Mouse (Mus musculus) spleen, postnatal 14 days (tissue): ENCODE measurements at regions not wholly inside any gene's neighbourhood (a gene's known extent, or its start where the extent isn't known, plus 50 kb on each side); places are given as distances from the start of the nearest gene placed in this dataset.

Experiments
- DNase-seq, 2 experiments: peaks; one replicate each; pipeline ENCODE4 v3.0.0; 2021 to 2022; ENCODE audit warnings: low spot score in 2 of 2

DNA sequence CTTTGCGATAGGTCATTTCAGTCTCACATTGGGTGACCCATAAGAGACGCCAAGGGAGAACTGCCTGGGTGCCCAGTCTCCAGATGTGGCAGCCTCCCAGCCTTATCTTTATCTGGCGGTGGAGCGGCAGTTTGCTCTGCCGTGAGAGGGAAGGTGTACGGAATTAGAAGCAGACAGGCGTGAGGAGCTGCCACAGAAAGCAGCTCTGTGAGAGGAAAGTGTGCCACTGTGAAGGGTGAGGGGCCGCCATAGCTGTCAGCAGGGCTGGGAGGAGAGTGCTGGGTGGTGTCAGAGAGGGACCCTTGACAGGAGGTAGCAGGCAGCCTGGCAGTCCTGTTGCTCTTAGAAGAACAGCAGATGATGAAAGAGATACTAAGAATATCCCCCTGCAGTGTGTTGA lies 375.0 kb downstream of the Cdh26 start:
- no peak for DNase-seq

DNA sequence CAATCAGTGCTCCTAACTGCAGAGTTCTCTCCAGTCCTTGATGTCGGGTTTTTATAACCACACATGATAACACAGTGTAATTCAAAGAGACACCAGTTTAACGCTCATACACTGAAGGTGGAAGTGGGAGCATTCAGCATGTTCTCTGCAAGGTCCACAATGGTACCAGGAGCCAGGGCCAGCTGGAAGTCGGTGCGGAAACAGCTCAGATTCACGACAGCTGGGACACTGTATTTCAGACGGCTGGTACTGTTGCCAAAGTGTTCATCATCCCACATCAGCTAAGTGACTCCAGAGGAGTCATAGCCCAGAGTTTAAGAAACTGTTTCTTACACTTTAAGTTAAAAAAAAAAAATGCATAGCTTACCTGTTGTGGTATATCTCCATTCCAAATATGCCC lies 391.2 kb downstream of the Cdh26 start:
- DNase-seq: no peak

DNA sequence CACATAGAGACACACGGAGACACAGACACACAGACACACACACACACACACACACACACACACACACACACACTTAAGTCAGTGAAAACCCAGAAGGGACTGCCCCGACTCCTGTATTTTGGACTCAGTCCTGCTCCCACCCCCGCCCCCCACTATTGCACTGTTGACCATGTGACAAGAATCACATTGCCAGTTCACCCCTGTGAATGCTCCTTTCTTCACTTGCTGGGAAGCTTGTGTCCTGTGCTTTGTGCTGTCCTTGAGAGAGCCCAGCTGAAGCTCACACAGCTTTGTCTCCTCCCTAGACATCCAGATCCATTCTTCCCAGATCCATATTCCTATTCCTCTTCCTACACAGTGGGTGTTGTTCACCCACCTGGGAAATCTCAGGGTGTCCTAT lies 400.0 kb downstream of the Cdh26 start:
- DNase-seq: no peak

DNA sequence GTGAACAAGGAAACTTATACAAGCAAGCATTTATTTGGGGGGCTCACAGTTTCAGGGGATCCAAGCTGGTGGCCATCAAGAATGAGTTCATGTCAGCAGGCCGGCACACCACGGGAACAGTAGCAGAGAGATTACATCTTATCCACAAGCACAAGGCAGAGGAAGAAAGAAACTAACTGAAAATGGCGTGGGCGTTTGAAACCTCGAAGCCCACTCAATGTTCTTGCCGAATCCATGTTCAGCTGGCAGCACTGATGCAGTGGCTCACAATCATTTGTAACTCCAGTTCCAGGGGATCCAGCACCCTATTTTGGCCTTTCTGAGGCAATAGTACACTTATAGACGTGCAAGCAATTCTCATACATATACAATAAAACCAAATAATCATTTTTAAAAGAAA lies 404.7 kb downstream of the Cdh26 start:
- DNase-seq: no peak

- no peak for DNase-seq
These were observed 408.2 kb downstream of the Cdh26 start for GRCm38 (mm10) chr2:178838571-178838970.

DNA sequence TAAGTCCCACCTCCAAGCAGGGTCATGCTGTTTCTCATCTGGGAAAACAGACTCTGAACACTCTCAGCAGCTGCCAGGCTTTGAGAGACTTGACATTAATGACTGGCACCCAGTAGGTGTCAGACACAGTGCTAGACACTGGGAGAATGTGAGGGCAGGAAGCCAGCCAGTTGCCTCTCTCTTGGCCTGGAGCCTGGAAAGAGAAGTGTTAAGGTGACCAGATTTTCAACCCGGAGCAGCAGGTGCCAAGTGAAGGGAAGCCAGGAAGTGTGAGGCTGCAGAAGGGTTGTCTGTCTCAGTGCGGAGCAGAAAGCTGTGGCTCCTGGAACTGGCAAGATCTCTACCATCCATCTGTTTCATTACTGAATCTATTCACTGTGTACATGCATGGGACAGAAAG lies 410.6 kb downstream of the Cdh26 start:
- no peak for DNase-seq

DNA sequence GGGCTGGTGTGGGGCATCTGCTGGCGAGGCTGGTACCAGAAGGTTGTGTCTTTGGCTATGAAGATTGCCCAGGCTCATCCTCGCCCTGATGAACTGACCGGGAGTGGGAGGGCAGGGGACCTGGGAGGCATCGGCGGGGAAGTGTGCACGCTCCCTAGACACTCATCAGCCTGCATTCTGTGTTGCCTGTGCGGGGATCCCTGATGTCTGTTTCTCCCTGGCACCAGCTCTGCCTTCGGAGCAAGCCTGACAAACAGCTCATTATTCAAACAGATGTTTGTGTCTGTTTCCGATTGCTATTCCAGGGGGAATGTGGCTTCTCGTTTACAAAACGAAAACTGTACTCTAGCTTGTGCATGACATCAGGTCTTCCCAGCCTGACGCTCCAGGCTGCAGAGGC lies 412.3 kb downstream of the Cdh26 start:
- DNase-seq: no peak

DNA sequence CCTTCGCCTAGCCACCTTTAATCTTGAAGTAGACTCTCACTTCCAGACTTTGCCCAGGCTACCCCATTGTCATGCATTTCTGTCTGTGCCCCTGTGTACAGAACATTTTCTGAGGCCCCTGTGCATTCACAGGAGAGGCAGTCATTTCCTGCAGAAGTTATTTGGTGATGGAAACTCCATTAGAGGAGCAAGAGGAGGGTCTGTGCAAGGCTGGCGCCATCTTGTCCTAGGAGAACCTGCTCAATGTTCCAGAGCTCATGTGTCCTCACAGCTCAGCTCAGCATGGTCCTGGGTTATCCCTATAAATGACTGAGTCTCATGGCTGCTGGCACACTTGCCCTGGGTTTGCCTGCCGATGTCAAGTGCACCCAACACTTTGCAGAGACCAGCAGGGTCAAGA lies 413.1 kb downstream of the Cdh26 start:
- no peak for DNase-seq

- DNase-seq: no peak
These were observed 414.2 kb downstream of the Cdh26 start for GRCm38 (mm10) chr2:178844561-178844960.

- no peak for DNase-seq
These were observed 420.0 kb downstream of the Cdh26 start for GRCm38 (mm10) chr2:178850320-178850719.

DNA sequence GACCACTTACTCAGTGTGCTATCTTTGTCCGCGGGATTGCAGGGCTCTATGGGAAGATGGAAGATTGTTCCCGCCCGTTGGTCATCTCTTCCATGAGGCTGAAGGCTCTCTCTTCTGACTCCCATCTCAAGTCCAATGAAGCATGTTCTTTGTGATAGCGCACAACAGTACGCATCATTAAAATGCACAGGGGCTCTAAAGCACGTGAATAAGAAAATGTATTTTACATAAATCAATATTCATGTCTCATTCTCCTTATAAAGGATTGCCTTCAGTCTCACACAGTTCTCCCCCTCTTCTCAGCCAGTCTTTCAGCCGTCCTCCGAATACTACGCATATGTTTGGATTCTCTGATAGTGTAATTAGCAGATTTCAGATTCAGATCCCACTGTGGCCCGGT lies 420.4 kb downstream of the Cdh26 start:
- no peak for DNase-seq

DNA sequence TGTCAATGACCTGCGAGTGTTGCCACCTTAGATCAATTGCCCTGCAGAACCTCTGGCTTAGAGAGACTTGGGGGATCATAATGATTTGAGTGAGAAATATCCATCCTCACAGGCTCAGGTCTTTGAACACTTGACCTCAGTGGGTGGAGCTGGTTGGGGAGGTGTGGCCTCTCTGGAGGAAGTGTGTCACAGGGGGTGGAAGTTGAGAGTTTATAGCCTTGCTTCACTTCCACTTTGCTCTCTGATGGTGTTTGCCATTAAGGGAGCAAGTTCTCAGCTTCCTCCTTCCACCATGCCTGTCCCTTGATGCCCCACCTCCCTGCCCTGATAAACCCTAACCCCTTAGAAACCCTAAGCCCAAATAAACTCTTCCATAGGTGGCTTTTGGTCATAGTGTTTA lies 423.7 kb downstream of the Cdh26 start:
- DNase-seq: no peak

GRCm38 (mm10) chr2:178854760-178855159 lies 424.4 kb downstream of the Cdh26 start:
- no peak for DNase-seq

DNA sequence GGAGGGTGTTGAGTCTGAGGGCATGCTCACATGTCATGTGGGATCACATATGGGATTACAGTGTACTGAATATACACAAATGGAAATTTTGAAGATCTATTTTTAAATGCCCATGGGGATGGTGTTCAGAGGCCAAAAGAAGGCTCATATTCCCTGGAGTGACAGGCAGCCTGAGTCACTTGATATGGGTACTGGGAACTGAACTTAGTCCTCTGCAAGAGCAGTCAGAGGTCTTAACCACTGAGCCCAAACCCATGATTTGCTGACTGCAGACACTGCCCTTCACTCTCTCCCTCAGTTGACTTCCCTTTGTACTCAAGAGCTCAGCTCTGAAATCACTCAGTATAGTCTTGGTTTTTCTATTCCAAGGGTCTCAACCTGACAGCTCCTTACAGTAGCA lies 432.3 kb downstream of the Cdh26 start:
- DNase-seq: no peak

GRCm38 (mm10) chr2:178867086-178867485 lies 436.8 kb downstream of the Cdh26 start:
- no peak for DNase-seq

GRCm38 (mm10) chr2:178869160-178869559 lies 438.8 kb downstream of the Cdh26 start:
- DNase-seq: no peak

- DNase-seq: no peak
These were observed 448.1 kb downstream of the Cdh26 start for GRCm38 (mm10) chr2:178878436-178878835.

DNA sequence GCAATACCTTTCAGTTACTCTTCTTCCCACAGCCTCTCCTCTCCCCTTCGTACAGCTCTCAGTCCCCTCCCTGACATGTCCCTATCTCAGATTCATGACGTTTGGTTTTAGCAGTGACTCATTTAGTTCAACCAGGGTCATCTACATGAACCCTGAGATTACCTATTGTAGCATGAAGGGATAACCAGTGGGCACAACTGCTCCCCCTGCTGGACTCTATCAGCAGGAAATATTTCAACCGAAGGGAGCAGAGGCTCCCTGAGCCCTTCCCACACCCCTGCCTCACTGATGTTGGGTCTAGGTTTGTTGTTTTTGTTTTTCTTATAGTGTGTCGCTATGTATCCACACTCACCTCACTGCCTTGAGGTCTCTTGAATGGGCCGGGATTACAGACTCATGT lies 455.4 kb downstream of the Cdh26 start:
- DNase-seq: no peak

DNA sequence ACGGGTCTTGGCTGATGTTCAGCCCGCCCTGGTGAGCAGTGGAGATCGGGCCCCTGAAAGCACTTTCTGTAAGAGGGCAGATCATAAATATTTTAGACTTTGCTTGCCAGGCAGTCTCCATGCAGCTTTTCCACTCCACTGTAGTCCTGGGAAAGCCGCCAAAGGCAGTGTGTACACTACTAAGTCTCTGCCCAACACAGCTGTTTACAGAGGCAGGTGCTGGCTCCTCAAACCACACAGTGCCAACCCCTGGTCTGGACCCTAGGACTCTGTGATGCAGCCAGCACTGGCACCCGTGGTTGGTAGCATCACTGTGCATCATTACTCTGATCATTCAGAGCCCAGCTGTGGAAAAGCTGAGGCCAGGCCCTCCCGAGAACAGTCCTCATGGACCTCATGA lies 458.4 kb downstream of the Cdh26 start:
- no peak for DNase-seq

DNA sequence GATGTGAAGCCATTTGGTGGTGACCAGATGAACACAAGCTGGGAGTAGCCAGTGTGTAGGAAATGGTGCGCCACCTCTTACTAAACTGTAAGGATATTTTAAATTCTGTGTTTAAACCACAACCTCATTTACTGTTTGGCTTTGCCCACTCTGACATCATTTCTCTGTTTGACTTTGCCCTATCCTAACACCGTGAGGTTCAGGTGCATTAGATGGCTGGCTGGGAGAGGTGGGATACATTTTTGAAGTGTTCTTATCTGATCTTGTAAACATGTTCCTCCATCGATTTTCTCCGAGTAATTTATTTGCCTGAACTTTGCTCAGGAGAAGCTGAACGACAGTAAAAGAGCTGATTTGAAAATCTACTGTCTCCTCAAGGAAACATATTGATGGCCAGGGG lies 472.1 kb downstream of the Cdh26 start:
- DNase-seq: no peak

- DNase-seq: no peak
These were observed 479.0 kb downstream of the Cdh26 start for GRCm38 (mm10) chr2:178909325-178909724.

DNA sequence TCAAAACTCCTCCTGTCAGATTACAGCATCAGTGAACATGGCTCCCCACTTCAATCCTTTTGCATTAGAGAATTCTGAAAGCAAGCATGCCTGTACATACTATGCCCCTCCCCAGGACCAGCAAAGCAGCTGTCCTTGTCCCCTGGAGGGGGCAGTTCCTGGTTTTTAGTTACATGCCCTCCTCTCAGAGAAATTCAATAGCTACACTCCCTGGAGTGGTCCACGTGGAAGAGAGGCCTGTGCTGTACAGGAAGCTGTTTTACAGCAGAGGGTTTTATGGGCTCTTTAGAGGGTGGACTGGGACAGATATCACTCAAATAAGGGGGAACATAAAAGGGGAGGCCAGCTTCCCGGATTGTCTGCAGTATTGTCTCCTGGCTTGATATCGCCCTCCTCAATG lies 481.3 kb downstream of the Cdh26 start:
- DNase-seq: no peak

DNA sequence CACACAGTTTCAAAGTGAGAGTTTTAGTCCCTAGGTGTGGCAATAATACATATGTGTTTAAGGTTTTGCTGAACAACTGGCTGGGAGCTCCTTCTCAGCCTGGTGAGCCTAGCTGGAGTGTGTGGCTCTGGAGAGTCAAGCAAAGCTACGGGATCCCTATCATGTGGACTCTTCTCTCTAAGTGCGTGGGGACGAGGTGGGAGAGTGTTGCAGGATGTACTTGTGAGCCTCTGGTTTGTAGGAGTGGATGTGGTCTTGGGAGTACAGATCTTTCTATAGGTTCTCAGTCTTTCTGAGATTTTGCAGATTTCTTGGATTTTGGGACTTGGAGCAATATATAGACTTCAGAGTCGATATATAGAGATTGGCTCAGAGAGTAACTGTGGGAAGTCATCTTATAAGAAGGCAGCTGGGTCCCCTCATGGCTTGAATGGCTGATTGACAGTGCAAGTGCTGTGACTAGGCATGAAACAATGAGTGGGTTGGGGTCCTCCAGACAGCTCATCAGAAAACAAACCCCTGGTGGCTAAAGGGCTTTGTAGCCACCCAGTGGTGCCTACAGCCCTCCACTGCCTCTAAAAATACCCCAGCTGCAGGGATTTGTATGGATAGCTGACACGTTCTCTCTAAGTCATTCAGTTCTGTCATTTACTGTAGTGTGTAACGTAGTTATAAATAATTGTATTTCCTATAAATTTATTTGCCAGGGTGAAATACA lies 486.1 kb downstream of the Cdh26 start:
- no peak for DNase-seq

DNA sequence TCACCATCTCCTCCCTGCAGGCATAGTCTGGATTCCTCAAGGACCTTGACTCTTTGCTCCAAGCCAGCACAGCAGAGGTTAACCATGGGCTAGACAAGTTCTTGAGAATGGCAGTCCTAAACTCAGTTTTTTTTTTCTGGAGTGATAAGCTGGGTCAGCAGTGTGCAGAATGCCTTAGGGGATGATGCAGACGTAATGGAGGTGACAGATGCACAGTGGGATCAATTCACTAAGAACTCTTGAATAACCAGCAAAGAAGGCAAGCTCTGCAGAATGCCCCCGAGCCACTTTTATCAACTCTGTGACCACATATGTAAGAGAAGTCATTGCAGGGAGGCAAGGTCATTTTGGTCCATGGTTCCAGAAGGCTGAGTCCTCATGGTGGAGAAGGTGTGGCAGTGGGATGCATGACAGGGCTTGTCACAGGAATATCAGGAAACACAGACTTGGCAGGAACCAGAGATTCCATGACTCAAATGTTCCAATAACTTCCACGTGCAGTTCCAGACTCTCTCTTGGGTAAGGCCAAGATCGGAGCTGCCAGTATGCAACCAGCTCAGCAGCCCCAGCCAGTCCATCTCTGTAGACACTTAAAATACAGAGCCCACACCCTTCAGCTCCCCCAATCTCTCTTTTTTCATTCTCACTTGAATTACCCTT lies 494.3 kb downstream of the Cdh26 start:
- no peak for DNase-seq
